Mouse (Mus musculus) urinary bladder, postnatal 4 days (tissue): ENCODE measurements around the gene Atraid.
A peak's percentile ranks its signal among the peaks of the same experiment; 100 is the strongest.

Experiments
- DNase-seq, 2 experiments: peaks; one replicate each; pipeline ENCODE4 v3.0.0; 2021 to 2022; ENCODE audit warnings: low spot score in 2 of 2

Atraid gene

GRCm38 (mm10) chr5:31094799-31095691 is 46.9 kb downstream of the Atraid start:
- peak in 1 of 2 experiments; percentile 60 for DNase-seq

- DNase-seq, result no peak
Measured at GRCm38 (mm10) chr5:31095711-31096480, 47.8 kb downstream of the Atraid start.
